11 mouse cellular contexts compared by ENCODE assay signal in genomic region chr6:125232516-125232915, GRCm38 (mm10). TPM values are rescaled to one million over a fixed set of nuclear protein-coding genes. Genes with fewer than 3 reads are reported as not detected.
A peak's percentile ranks its signal among the peaks of the same experiment; 100 is the strongest.
DNase-seq lines count a peak whose midpoint lies in the region; ATAC-seq and TF ChIP-seq lines count a peak whose summit lies in the region.
"Had no signal": no experiment of that assay in that cellular context is flagged by ENCODE, and none has a peak within 500 bp of the region (broad histone marks: within the 10 kb centered on the region; RNA-seq: fewer than 3 reads in every experiment).

No protein-coding gene starts in this region.

- peaks cover 24% of the 10 kb centered on the region for H3K4me1 ChIP-seq in embryonic facial prominence, embryonic 13.5 days
- H3K4me1 ChIP-seq in embryonic facial prominence, embryonic 10.5 days = peaks cover 43% of the 10 kb centered on the region
- H3K4me1 ChIP-seq in kidney, adult 2 months (ENCODE audit: control insufficient read depth, insufficient read depth, low read length) = peaks cover 4% of the 10 kb centered on the region; the same call in 1 of the 2 replicates
- H3K4me1 ChIP-seq in kidney, embryonic 14.5 days (ENCODE audit: control insufficient read depth, insufficient read depth, low read length) = peaks cover 7% of the 10 kb centered on the region; the same call in 1 of the 2 replicates

- no peaks in the 10 kb centered on the region for H3K9me3 ChIP-seq in embryonic facial prominence, embryonic 13.5 days
- H3K9me3 ChIP-seq in embryonic facial prominence, embryonic 10.5 days = no peaks in the 10 kb centered on the region
- no peaks in the 10 kb centered on the region for H3K9me3 ChIP-seq in kidney, embryonic 14.5 days (ENCODE audit: control insufficient read depth, low read length)
- H3K9me3 ChIP-seq: forebrain, embryonic 12.5 days had no signal

- no peak for DNase-seq in embryonic facial prominence, embryonic 10.5 days (ENCODE audit: low spot score)
- no peak for DNase-seq in kidney, adult 2 months
- DNase-seq in thymus, postnatal 14 days = peak; percentile 31
- DNase-seq in thymus, postnatal 10 days (ENCODE audit: low spot score in 2 of 2) = no peak
- DNase-seq in urinary bladder, postnatal 14 days (ENCODE audit: low spot score) = no peak
- DNase-seq: embryo, embryonic 11 days; gastrocnemius, postnatal 36 days had no signal

- 77% methylated on average over 6 of the region's 6 CpGs for WGBS in embryonic facial prominence, embryonic 13.5 days
- WGBS in embryonic facial prominence, embryonic 10.5 days = 80% methylated on average over 6 of the region's 6 CpGs
- WGBS in kidney, adult 2 months = 80% methylated on average over 6 of the region's 6 CpGs
- WGBS in kidney, embryonic 14.5 days = 78% methylated on average over 6 of the region's 6 CpGs

- H3K27ac ChIP-seq in embryonic facial prominence, embryonic 13.5 days = no peak overlapping the region
- no peak overlapping the region for H3K27ac ChIP-seq in embryonic facial prominence, embryonic 10.5 days (replicated peaks)
- H3K27ac ChIP-seq in kidney, adult 2 months (ENCODE audit: insufficient read depth, low read depth, low read length) = peak overlapping the region; percentile 53
- H3K27ac ChIP-seq in kidney, embryonic 14.5 days (ENCODE audit: low read depth, low read length) = no peak overlapping the region
- H3K27ac ChIP-seq: forebrain, embryonic 12.5 days had no signal

- no peak for TF ChIP-seq CTCF in kidney, adult 2 months (conservative IDR thresholded peaks at IDR 0.05; ENCODE audit: insufficient read depth, insufficient read length, low read depth, low read length)

- no peak for ATAC-seq in embryonic facial prominence, embryonic 13.5 days (ENCODE audit: insufficient number of reproducible peaks, insufficient read depth, low FRiP score, low TSS enrichment, low read depth)
- ATAC-seq in kidney, embryonic 14.5 days (ENCODE audit: low FRiP score, low TSS enrichment) = no peak
- ATAC-seq in cerebellum, adult (ENCODE audit: insufficient number of reproducible peaks, low FRiP score, low TSS enrichment) = no peak

- no peaks in the 10 kb centered on the region for H3K27me3 ChIP-seq in embryonic facial prominence, embryonic 13.5 days
- H3K27me3 ChIP-seq in embryonic facial prominence, embryonic 10.5 days (replicated peaks; ENCODE audit: low read depth, poor library complexity, severe bottlenecking) = no peaks in the 10 kb centered on the region
- no peaks in the 10 kb centered on the region for H3K27me3 ChIP-seq in kidney, adult 2 months (replicated peaks; ENCODE audit: control insufficient read depth, insufficient read depth, low read length)
- no peaks in the 10 kb centered on the region for H3K27me3 ChIP-seq in kidney, embryonic 14.5 days (ENCODE audit: control insufficient read depth, insufficient read depth, low read length)
- H3K27me3 ChIP-seq: forebrain, embryonic 12.5 days had no signal

- peak overlapping the region; percentile 92; the same call in 1 of the 2 replicates for H3K4me2 ChIP-seq in embryonic facial prominence, embryonic 13.5 days
- no peak overlapping the region for H3K4me2 ChIP-seq in kidney, embryonic 14.5 days (replicated peaks; ENCODE audit: low read depth, low read length)

- no peak overlapping the region for H3K9ac ChIP-seq in embryonic facial prominence, embryonic 13.5 days
- no peak overlapping the region for H3K9ac ChIP-seq in kidney, embryonic 14.5 days (ENCODE audit: low read depth, low read length)

- H3K36me3 ChIP-seq in embryonic facial prominence, embryonic 13.5 days = no peaks in the 10 kb centered on the region
- H3K36me3 ChIP-seq in embryonic facial prominence, embryonic 10.5 days (replicated peaks) = no peaks in the 10 kb centered on the region
- no peaks in the 10 kb centered on the region for H3K36me3 ChIP-seq in kidney, adult 2 months (ENCODE audit: control insufficient read depth, insufficient read depth, low read length)
- no peaks in the 10 kb centered on the region for H3K36me3 ChIP-seq in kidney, embryonic 14.5 days (ENCODE audit: control insufficient read depth, insufficient read depth, low read length)
- H3K36me3 ChIP-seq: forebrain, embryonic 12.5 days had no signal

- no peak for TF ChIP-seq POLR2A in kidney, adult 2 months (IDR thresholded peaks at IDR 0.05; ENCODE audit: low read depth, low read length)

- H3K4me3 ChIP-seq in embryonic facial prominence, embryonic 13.5 days = no peak overlapping the region; the same call in 1 of the 2 replicates
- no peak overlapping the region for H3K4me3 ChIP-seq in embryonic facial prominence, embryonic 10.5 days
- no peak overlapping the region for H3K4me3 ChIP-seq in kidney, adult 2 months (ENCODE audit: insufficient read depth, low read depth, low read length)
- no peak overlapping the region for H3K4me3 ChIP-seq in kidney, embryonic 14.5 days (ENCODE audit: low read length)

RNA-seq across cellular contexts. Expression of gene Tapbpl, which starts 0.9 kb away (rescaled TPM):
- 2.8 and 3.5 TPM in 2 replicates for polyA plus RNA-seq in embryonic facial prominence, embryonic 13.5 days (2015; fragmentation: Nextera tagmentation; extraction: Ambion mirVana)
- polyA plus RNA-seq in embryonic facial prominence, embryonic 10.5 days (2016; fragmentation: Nextera tagmentation; extraction: Ambion mirVana) = 0.98 and 1.6 TPM in 2 replicates
- polyA plus RNA-seq in kidney, adult 2 months (2012; rRNA removed) = 16.0 and 16.4 TPM in 2 replicates
- 2.0 and 4.5 TPM in 2 replicates for polyA plus RNA-seq in kidney, embryonic 14.5 days (2014; fragmentation: Nextera tagmentation; extraction: Ambion mirVana)

RNA-seq across cellular contexts. Expression of gene Cd27, which starts 4.3 kb away (rescaled TPM):
- 1.7 and 2.8 TPM in 2 replicates for polyA plus RNA-seq in embryonic facial prominence, embryonic 13.5 days (2015; fragmentation: Nextera tagmentation; extraction: Ambion mirVana)
- 0.95 and 0.98 TPM in 2 replicates for polyA plus RNA-seq in embryonic facial prominence, embryonic 10.5 days (2016; fragmentation: Nextera tagmentation; extraction: Ambion mirVana)
- polyA plus RNA-seq in kidney, adult 2 months (2012; rRNA removed) = 0.64 and 7.0 TPM in 2 replicates
- 1.5 and 2.0 TPM in 2 replicates for polyA plus RNA-seq in kidney, embryonic 14.5 days (2014; fragmentation: Nextera tagmentation; extraction: Ambion mirVana)

RNA-seq across cellular contexts. Expression of gene Vamp1, which starts 17.2 kb away (rescaled TPM):
- polyA plus RNA-seq in embryonic facial prominence, embryonic 13.5 days (2015; fragmentation: Nextera tagmentation; extraction: Ambion mirVana) = 4.3 and 4.4 TPM in 2 replicates
- polyA plus RNA-seq in embryonic facial prominence, embryonic 10.5 days (2016; fragmentation: Nextera tagmentation; extraction: Ambion mirVana) = 2.6 and 3.1 TPM in 2 replicates
- polyA plus RNA-seq in kidney, adult 2 months (2012; rRNA removed) = 19.1 and 19.8 TPM in 2 replicates
- 2.0 and 3.5 TPM in 2 replicates for polyA plus RNA-seq in kidney, embryonic 14.5 days (2014; fragmentation: Nextera tagmentation; extraction: Ambion mirVana)

RNA-seq across cellular contexts. Expression of gene Mrpl51, which starts 40.9 kb away (rescaled TPM):
- polyA plus RNA-seq in embryonic facial prominence, embryonic 13.5 days (2015; fragmentation: Nextera tagmentation; extraction: Ambion mirVana) = 216 and 218 TPM in 2 replicates
- 207 and 214 TPM in 2 replicates for polyA plus RNA-seq in embryonic facial prominence, embryonic 10.5 days (2016; fragmentation: Nextera tagmentation; extraction: Ambion mirVana)
- 102 and 110 TPM in 2 replicates for polyA plus RNA-seq in kidney, adult 2 months (2012; rRNA removed)
- 203 and 238 TPM in 2 replicates for polyA plus RNA-seq in kidney, embryonic 14.5 days (2014; fragmentation: Nextera tagmentation; extraction: Ambion mirVana)

RNA-seq across cellular contexts. Expression of gene Ncapd2, which starts 41.0 kb away (rescaled TPM):
- polyA plus RNA-seq in embryonic facial prominence, embryonic 13.5 days (2015; fragmentation: Nextera tagmentation; extraction: Ambion mirVana) = 150 and 163 TPM in 2 replicates
- 261 and 263 TPM in 2 replicates for polyA plus RNA-seq in embryonic facial prominence, embryonic 10.5 days (2016; fragmentation: Nextera tagmentation; extraction: Ambion mirVana)
- polyA plus RNA-seq in kidney, adult 2 months (2012; rRNA removed) = 15.6 and 18.7 TPM in 2 replicates
- polyA plus RNA-seq in kidney, embryonic 14.5 days (2014; fragmentation: Nextera tagmentation; extraction: Ambion mirVana) = 99.6 and 150 TPM in 2 replicates
